Mouse (Mus musculus) right cerebral cortex, adult 2 months (tissue): ENCODE measurements around the gene Uap1l1.
"Not testable (repeated sequence)": the region's sequence is repeated elsewhere in the genome, so short reads cannot be mapped to it uniquely, and the experiment has no call there.

Experiments
- DNase-seq, 2 experiments: peaks; one replicate each; pipeline ENCODE4 v3.0.0; 2021 to 2022; ENCODE audit warnings: low spot score in 2 of 2

Gene Uap1l1

GRCm38 (mm10) chr2:25365091-25365761, at the start of gene Uap1l1:
Gene Uap1l1 (minus strand): TSS chr2:25365682.
- peak; percentile 58 to 68 for DNase-seq

DNA sequence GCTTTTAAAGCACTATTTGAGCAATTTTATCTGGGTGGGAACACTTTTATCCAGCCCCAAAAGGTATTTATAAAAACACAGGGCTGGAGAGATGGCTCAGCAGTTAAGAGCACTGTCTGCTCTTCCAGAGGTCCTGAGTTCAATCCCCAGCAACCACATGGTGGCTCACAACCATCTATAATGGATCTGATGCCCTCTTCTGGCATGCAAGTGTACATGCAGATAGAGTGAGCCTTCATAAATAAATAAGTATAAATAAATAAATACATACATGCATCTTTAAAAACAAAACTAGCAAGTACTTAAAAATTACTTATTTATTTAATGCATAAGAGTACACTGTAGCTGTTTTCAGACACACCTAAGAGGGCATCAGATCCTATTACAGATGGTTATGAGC, 48.0 kb upstream of the Uap1l1 start:
- DNase-seq, result not testable (repeated sequence)

DNA sequence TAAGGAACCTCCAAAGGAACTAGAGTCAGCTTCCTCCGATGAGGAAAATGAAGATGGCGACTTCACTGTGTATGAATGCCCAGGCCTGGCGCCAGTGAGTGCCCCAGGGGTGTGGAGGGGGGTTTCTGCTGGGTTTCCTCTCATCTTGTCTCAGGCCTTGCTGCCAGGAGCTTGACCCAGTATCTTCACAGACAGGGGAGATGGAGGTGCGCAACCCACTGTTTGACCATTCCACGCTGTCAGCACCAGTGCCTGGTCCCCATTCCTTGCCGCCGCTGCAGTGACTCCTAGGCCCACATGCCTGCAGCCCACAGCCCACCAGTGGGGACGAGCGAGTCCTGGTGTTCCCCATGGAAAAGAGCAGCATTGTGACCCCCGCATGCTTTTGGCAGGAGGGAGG, 43.4 kb upstream of the Uap1l1 start:
- no peak for DNase-seq

DNA sequence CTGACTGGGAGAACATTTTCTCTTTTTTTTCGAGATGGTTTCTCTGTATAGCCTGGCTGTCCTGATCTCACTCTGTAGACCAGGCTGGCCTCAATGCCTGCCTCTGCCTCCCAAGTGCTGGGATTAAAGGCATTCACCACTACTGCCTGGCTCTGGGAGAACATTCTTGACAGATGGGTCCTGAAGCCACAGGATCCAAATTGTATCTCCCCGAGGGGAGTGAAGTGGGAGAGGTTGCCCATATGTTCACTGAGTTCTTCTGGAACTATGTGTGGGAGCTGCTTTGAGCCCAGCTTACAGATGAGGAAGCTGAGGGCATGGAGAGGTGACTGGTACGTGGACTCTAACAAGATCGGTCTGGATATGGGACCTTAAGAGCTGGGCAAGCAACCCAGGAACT, 38.5 kb upstream of the Uap1l1 start:
- DNase-seq, result no peak

DNA sequence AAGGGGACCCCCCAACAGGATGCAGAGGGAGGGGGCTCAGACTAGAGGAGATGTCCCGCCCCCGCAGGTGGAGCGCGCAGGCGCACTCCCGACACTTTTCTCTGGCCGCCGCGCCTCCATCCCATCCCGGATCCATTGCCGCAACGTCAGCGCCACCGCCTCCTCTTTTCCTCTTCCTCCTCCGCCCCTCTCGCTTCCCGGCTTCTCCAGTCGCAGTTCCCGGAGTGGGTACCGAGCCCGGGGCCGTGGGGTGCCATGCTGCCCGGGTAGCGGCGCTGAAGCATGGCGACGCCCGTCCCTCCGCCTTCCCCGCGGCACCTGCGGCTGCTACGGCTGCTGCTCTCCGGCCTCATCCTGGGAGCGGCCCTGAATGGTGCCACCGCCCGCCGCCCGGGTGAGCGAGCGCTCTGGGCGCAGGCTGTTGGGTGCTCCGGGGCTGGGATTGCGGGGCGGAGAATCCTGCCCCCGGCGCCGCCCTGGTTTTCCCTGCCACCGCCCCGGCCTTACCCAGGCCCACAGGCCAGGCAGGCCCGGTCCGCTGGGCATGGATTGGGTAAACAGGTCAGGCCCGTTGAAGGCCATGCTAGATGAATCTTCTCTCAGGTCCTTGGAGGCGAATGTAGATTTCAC, 37.6 kb upstream of the Uap1l1 start:
- peak; percentile 92 to 95 for DNase-seq

- DNase-seq, result peak; percentile 69 to 82
Measured at GRCm38 (mm10) chr2:25402377-25402971, 37.0 kb upstream of the Uap1l1 start.

DNA sequence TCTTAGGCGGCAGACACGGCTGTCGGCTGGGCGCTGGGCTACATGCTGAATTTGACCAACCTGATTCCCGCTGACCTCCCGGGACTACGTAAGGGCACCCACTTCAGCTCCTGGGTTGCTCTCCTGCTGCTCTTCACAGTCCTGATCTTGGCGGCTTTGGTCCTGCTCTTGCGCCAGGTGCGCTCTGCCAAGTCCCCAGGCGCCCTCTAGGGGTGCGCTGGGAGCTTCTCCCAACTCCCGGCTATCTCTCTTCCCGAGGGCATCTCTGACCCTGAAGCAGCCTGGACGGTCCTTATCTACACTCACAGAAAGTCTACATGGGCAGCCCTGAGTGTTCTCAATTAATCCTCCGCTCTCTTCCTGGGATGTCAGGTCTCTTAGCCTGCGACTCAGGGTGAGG, 35.3 kb upstream of the Uap1l1 start:
- peak; percentile 61 to 67 for DNase-seq

DNA sequence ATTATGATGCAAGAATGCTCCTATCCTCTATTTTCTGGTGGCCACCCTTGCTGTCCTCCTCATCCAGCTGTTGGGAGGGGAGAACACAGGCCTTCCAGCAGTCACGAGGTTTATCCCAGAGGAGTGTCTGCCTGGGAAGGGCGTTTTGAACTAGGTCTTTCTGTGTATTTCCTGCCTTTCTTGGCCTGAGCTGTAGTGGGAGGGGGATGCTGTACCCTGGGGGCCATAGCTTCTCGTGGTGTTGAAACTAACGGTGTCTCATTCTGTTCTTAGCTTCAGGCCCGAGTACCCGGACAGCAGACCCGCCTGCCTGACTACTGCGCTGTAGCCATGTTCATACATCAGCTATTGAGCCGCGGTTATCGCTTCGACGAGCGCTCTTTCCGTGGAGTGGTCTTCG, 34.8 kb upstream of the Uap1l1 start:
- DNase-seq, result no peak

DNA sequence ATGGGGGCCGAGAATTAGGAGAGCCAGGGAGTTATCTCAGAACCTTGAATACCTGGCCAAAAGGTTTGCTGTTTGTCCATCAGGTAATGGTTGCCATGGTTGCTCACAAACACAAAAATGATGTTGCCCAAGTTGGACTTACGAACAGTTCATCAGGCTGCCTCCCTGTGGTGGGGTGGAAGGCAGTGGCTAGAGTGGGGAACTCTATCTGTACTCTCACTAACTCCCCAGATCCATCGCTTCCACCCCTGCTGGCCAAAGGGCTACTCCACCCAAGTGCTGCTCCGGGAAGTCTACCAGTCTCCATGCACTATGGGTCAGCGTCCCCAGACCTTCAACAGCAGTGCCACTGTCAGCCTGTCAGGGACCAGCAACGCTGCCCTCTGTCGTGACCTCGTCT, 33.6 kb upstream of the Uap1l1 start, which contains the start of gene Npdc1:
Npdc1 (plus strand) TSS at position 301 of the 400 bp plus-strand sequence.
- no peak for DNase-seq

GRCm38 (mm10) chr2:25398065-25398464, 32.6 kb upstream of the Uap1l1 start:
- DNase-seq, result no peak

- no peak for DNase-seq
Measured at GRCm38 (mm10) chr2:25397010-25397409, 31.5 kb upstream of the Uap1l1 start.

- peak in 1 of 2 experiments; percentile 26 for DNase-seq
Measured at GRCm38 (mm10) chr2:25396597-25396983, 31.1 kb upstream of the Uap1l1 start.

- DNase-seq, result no peak
Measured at GRCm38 (mm10) chr2:25395721-25396596, 30.5 kb upstream of the Uap1l1 start, which contains the start of gene Entpd2. Gene Entpd2 (plus strand): TSS chr2:25395874.

DNA sequence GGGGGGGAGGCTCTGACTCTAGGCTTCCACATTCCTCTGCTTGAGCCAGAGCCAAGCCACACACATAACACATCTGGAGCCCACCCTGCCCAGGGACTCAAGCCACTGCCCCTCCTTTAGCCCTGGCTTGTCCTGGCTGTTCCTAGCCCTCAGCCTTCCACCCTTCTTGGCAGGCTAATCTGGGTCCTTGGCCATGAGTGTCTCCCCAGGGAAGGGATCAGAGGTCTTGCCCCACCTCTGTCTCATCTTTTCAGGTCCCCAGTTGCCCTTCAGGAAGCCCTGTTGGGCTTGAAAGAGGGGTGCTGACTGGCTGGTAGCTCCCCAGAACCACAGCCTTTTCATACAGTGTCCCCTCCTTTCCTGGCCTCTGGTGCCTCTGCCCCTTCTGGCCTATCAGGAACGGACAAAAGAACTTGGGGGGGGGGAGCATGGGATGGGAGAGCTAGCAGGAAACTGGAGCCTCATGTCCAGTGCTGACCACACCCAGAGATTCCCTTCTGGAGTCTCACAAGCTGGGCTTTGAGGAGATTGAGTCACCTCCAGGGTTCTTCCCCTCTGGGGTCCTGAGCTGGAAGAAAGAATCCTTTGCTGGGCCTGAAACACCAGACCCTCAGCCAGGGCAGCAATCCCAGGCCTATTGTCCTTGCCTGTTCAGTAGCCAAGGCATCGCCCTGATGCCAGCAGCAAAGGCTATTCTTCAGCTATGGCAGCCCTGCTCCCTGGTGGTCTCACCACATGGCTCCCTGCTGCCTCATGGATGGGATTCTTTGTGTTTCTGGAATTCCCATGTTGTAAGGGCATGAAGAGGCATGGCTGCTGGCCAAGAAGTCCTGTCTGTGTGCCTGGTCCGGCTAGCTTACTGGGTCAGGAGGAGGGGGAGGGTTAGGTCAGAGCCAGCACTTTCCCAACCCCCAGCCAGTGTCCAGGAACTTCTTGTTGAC, 29.1 kb upstream of the Uap1l1 start:
- peak in 1 of 2 experiments; percentile 49 for DNase-seq

- DNase-seq, result no peak
Measured at GRCm38 (mm10) chr2:25391266-25391665, 25.8 kb upstream of the Uap1l1 start.

GRCm38 (mm10) chr2:25384492-25384891, 19.0 kb upstream of the Uap1l1 start:
- no peak for DNase-seq

GRCm38 (mm10) chr2:25376589-25376988, 11.1 kb upstream of the Uap1l1 start:
- DNase-seq, result peak; percentile 58 to 72

DNA sequence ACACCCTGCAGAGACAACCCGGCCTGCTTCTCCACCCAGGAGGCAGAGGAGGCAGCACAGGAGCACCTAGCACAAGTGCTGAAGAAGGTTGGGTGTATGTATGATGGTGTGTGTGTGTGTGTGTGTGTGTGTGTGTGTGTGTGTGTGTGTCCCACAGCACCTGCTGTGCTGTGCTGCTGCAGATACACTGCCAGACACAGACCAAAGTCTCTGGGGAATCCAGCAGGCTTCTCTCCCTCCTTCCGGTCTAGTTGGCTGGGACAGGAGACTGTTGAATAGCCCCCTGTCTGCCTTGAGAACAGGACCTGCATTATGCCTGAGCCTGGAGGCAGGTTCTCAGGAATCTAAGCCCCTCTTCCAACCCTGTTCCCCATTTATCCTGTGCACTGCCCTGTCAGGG, 7.9 kb upstream of the Uap1l1 start:
- no peak for DNase-seq

- DNase-seq, result no peak
Measured at GRCm38 (mm10) chr2:25372644-25373391, 7.3 kb upstream of the Uap1l1 start.
